Mouse (Mus musculus) forebrain, embryonic 16.5 days (tissue): ENCODE measurements at regions not wholly inside any gene's neighbourhood (a gene's known extent, or its start where the extent isn't known, plus 50 kb on each side); places are given as distances from the start of the nearest gene placed in this dataset.

Experiments
- ATAC-seq: fragments of 200-750 bp; cut with Nextera tagmentation; 2 replicates; pipeline ENCODE4 v1.8.0; 2017; ENCODE audit warnings: mild to moderate bottlenecking, moderate library complexity
- H3K27ac ChIP-seq: fragments of 300-500 bp; sonication (generic); 2 replicates; pipeline ENCODE4 v1.5.1; 2014; ENCODE audit warnings: low read length, control low read depth
- H3K27me3 ChIP-seq: fragments of 300-500 bp; sonication (generic); replicated peaks from 2 replicates; pipeline ENCODE4 v1.6.1; 2014; ENCODE audit warnings: low read length; ENCODE audit not compliant: control insufficient read depth, insufficient read depth
- H3K36me3 ChIP-seq: fragments of 300-500 bp; sonication (generic); 2 replicates; pipeline ENCODE4 v1.6.1; 2014; ENCODE audit not compliant: control insufficient read depth, insufficient read depth
- H3K4me1 ChIP-seq: fragments of 300-500 bp; sonication (generic); replicated peaks from 2 replicates; pipeline ENCODE4 v1.6.1; 2014; ENCODE audit warnings: low read length; ENCODE audit not compliant: control insufficient read depth, insufficient read depth
- H3K4me2 ChIP-seq: fragments of 300-500 bp; sonication (generic); 2 replicates; pipeline ENCODE4 v1.6.1; 2014; ENCODE audit warnings: mild to moderate bottlenecking, low read length, control low read depth
- H3K4me3 ChIP-seq: fragments of 300-500 bp; sonication (generic); replicated peaks from 2 replicates; pipeline ENCODE4 v1.5.1; 2014; ENCODE audit warnings: mild to moderate bottlenecking, low read length, control low read depth
- H3K9ac ChIP-seq: fragments of 300-500 bp; sonication (generic); replicated peaks from 2 replicates; pipeline ENCODE4 v1.6.1; 2014; ENCODE audit warnings: low read depth, low read length, control low read depth
- H3K9me3 ChIP-seq: fragments of 300-500 bp; sonication (generic); 2 replicates; pipeline ENCODE4 v1.6.1; 2016; ENCODE audit warnings: low read length; ENCODE audit not compliant: control insufficient read depth
- WGBS: fragments of 180-500 bp; shearing (Covaris S2); extraction: QIAGEN DNeasy Blood & Tissue Kit; methylation state at CpG from one replicate; pipeline ENCODE4 v1.1.7; 2014; 5-methylcytosine and 5-hydroxymethylcytosine counted together

GRCm38 (mm10) chr13:101092033-101092742 is 259.0 kb upstream of the Slc30a5 start:
- Histone ChIP-seq H3K9me3 (no peaks in the 10 kb centered on the region), H3K4me1 (peaks cover 3% of the 10 kb centered on the region; the same call in 1 of the 2 replicates), H3K4me3 (no peak overlapping the region; the same call in 1 of the 2 replicates), H3K27me3 (no peaks in the 10 kb centered on the region), H3K27ac (no peak overlapping the region; the same call in 1 of the 2 replicates), H3K4me2 (peak overlapping the region; percentile 41), H3K36me3 (no peaks in the 10 kb centered on the region), H3K9ac (no peak overlapping the region)
- 35% methylated on average over 18 of the region's 18 CpGs for WGBS
- ATAC-seq: peak; percentile 95

- no peak overlapping the region for H3K27ac ChIP-seq
- no peaks in the 10 kb centered on the region for H3K4me1 ChIP-seq
- no peaks in the 10 kb centered on the region for H3K27me3 ChIP-seq
- H3K4me3 ChIP-seq: no peak overlapping the region
- no peak for ATAC-seq
- H3K9me3 ChIP-seq: no peaks in the 10 kb centered on the region
- H3K36me3 ChIP-seq: no peaks in the 10 kb centered on the region
- H3K9ac ChIP-seq: no peak overlapping the region
- H3K4me2 ChIP-seq: no peak overlapping the region
Measured at GRCm38 (mm10) chr13:101085182-101085581, 252.0 kb upstream of the Slc30a5 start.

- Histone ChIP-seq H3K27ac (no peak overlapping the region), H3K9ac (no peak overlapping the region), H3K36me3 (no peaks in the 10 kb centered on the region), H3K4me2 (no peak overlapping the region), H3K4me3 (no peak overlapping the region), H3K9me3 (no peaks in the 10 kb centered on the region), H3K27me3 (no peaks in the 10 kb centered on the region), H3K4me1 (no peaks in the 10 kb centered on the region)
- 95% methylated on average over 5 of the region's 5 CpGs for WGBS
- ATAC-seq: no peak
Measured at GRCm38 (mm10) chr13:101084193-101084592, 251.0 kb upstream of the Slc30a5 start.

GRCm38 (mm10) chr13:101083416-101083815 is 250.2 kb upstream of the Slc30a5 start:
- Histone ChIP-seq H3K4me1 (no peaks in the 10 kb centered on the region), H3K4me3 (no peak overlapping the region), H3K9me3 (no peaks in the 10 kb centered on the region), H3K36me3 (no peaks in the 10 kb centered on the region), H3K4me2 (no peak overlapping the region), H3K9ac (no peak overlapping the region), H3K27ac (no peak overlapping the region), H3K27me3 (no peaks in the 10 kb centered on the region)
- WGBS: 75% methylated on average over 1 of the region's 1 CpGs
- no peak for ATAC-seq

- 55% methylated on average over 6 of the region's 6 CpGs for WGBS
- no peaks in the 10 kb centered on the region for H3K9me3 ChIP-seq
- ATAC-seq: peak; percentile 71; the same call in 1 of the 2 replicates
- H3K4me3 ChIP-seq: no peak overlapping the region
- no peaks in the 10 kb centered on the region for H3K36me3 ChIP-seq
- no peaks in the 10 kb centered on the region for H3K4me1 ChIP-seq
- no peaks in the 10 kb centered on the region for H3K27me3 ChIP-seq
- no peak overlapping the region for H3K9ac ChIP-seq
- no peak overlapping the region for H3K4me2 ChIP-seq
- no peak overlapping the region for H3K27ac ChIP-seq
Measured at GRCm38 (mm10) chr13:101068489-101068888, 235.3 kb upstream of the Slc30a5 start.

GRCm38 (mm10) chr13:101062582-101062981 is 229.4 kb upstream of the Slc30a5 start:
- no peaks in the 10 kb centered on the region for H3K9me3 ChIP-seq
- 31% methylated on average over 8 of the region's 8 CpGs for WGBS
- no peaks in the 10 kb centered on the region for H3K36me3 ChIP-seq
- no peak for ATAC-seq
- H3K4me2 ChIP-seq: no peak overlapping the region
- no peaks in the 10 kb centered on the region for H3K4me1 ChIP-seq
- H3K9ac ChIP-seq: no peak overlapping the region
- H3K27me3 ChIP-seq: no peaks in the 10 kb centered on the region
- no peak overlapping the region for H3K4me3 ChIP-seq
- no peak overlapping the region for H3K27ac ChIP-seq

- 59% methylated on average over 15 of the region's 15 CpGs for WGBS
- Histone ChIP-seq H3K4me1 (no peaks in the 10 kb centered on the region), H3K4me2 (no peak overlapping the region), H3K9me3 (no peaks in the 10 kb centered on the region), H3K4me3 (no peak overlapping the region), H3K9ac (no peak overlapping the region), H3K27ac (no peak overlapping the region), H3K27me3 (no peaks in the 10 kb centered on the region), H3K36me3 (no peaks in the 10 kb centered on the region)
- ATAC-seq: no peak
Measured at GRCm38 (mm10) chr13:101061233-101062144, 228.3 kb upstream of the Slc30a5 start.

GRCm38 (mm10) chr13:101049511-101049910 is 216.3 kb upstream of the Slc30a5 start:
- no peak overlapping the region for H3K9ac ChIP-seq
- no peak overlapping the region for H3K4me2 ChIP-seq
- no peak overlapping the region for H3K27ac ChIP-seq
- H3K36me3 ChIP-seq: no peaks in the 10 kb centered on the region
- no peak for ATAC-seq
- 88% methylated on average over 1 of the region's 1 CpGs for WGBS
- no peaks in the 10 kb centered on the region for H3K9me3 ChIP-seq
- H3K27me3 ChIP-seq: no peaks in the 10 kb centered on the region
- H3K4me3 ChIP-seq: no peak overlapping the region
- H3K4me1 ChIP-seq: no peaks in the 10 kb centered on the region

GRCm38 (mm10) chr13:101032594-101032993 is 199.4 kb upstream of the Slc30a5 start:
- Histone ChIP-seq H3K4me3 (no peak overlapping the region), H3K27me3 (no peaks in the 10 kb centered on the region), H3K36me3 (no peaks in the 10 kb centered on the region), H3K4me2 (no peak overlapping the region), H3K9ac (no peak overlapping the region), H3K9me3 (no peaks in the 10 kb centered on the region), H3K27ac (no peak overlapping the region), H3K4me1 (peaks cover 3% of the 10 kb centered on the region; the same call in 1 of the 2 replicates)
- no peak for ATAC-seq
- WGBS: 91% methylated on average over 1 of the region's 1 CpGs
